Mouse (Mus musculus) kidney, postnatal 0 days (tissue): ENCODE measurements at regions not wholly inside any gene's neighbourhood (a gene's known extent, or its start where the extent isn't known, plus 50 kb on each side); places are given as distances from the start of the nearest gene placed in this dataset.
A peak's percentile ranks its signal among the peaks of the same experiment; 100 is the strongest.

ENCODE experiments used
- ATAC-seq: fragments of 200-750 bp; cut with Nextera tagmentation; replicated peaks from 2 replicates; pipeline ENCODE4 v1.8.0; 2017; ENCODE audit warnings: low read depth, moderate number of reproducible peaks, moderate TSS enrichment, moderate library complexity; ENCODE audit not compliant: low FRiP score
- DNase-seq: peaks from one replicate; pipeline ENCODE4 v3.0.0-alpha.2; 2016; ENCODE audit warnings: low spot score
- H3K27ac ChIP-seq: fragments of 300-500 bp; sonication (generic); 2 replicates; pipeline ENCODE4 v1.5.1; 2014; ENCODE audit warnings: mild to moderate bottlenecking
- H3K27me3 ChIP-seq: fragments of 300-500 bp; sonication (generic); 2 replicates; pipeline ENCODE4 v1.6.1; 2014; ENCODE audit warnings: low read length, mixed read lengths; ENCODE audit not compliant: insufficient read depth
- H3K36me3 ChIP-seq: fragments of 300-500 bp; sonication (generic); 2 replicates; pipeline ENCODE4 v1.6.1; 2014; ENCODE audit warnings: low read length, mixed read lengths; ENCODE audit not compliant: insufficient read depth
- H3K4me1 ChIP-seq: fragments of 300-500 bp; sonication (generic); replicated peaks from 2 replicates; pipeline ENCODE4 v1.6.1; 2014; ENCODE audit warnings: antibody characterized with exemption, low read length, mixed read lengths; ENCODE audit not compliant: insufficient read depth
- H3K4me2 ChIP-seq: fragments of 300-500 bp; sonication (generic); 2 replicates; pipeline ENCODE4 v1.6.1; 2014; ENCODE audit warnings: mild to moderate bottlenecking, low read length, moderate library complexity, mixed read lengths
- H3K4me3 ChIP-seq: fragments of 300-500 bp; sonication (generic); replicated peaks from 2 replicates; pipeline ENCODE4 v1.5.1; 2014; ENCODE audit warnings: low read depth, low read length
- H3K9ac ChIP-seq: fragments of 300-500 bp; sonication (generic); 2 replicates; pipeline ENCODE4 v1.6.1; 2014; ENCODE audit warnings: low read depth, low read length
- H3K9me3 ChIP-seq: fragments of 300-500 bp; sonication (generic); replicated peaks from 2 replicates; pipeline ENCODE4 v1.6.1; 2016; ENCODE audit warnings: low read length, inconsistent platforms, mixed read lengths
- CTCF ChIP-seq: IDR thresholded peaks from 2 replicates; pipeline ENCODE4 v1.5.1; 2016; ENCODE audit warnings: antibody characterized with exemption, low read depth, mild to moderate bottlenecking, moderate library complexity
- WGBS: fragments of 180-500 bp; shearing (Covaris S2); extraction: QIAGEN DNeasy Blood & Tissue Kit; methylation state at CpG from one replicate; pipeline ENCODE4 v1.1.7; 2014; 5-methylcytosine and 5-hydroxymethylcytosine counted together

- Histone ChIP-seq H3K4me2 (no peak overlapping the region), H3K9me3 (no peaks in the 10 kb centered on the region), H3K27me3 (no peaks in the 10 kb centered on the region), H3K4me3 (no peak overlapping the region), H3K36me3 (no peaks in the 10 kb centered on the region), H3K9ac (no peak overlapping the region), H3K4me1 (no peaks in the 10 kb centered on the region), H3K27ac (no peak overlapping the region)
- whole genome bisulfite sequencing = 81% methylated on average over 3 of the region's 3 CpGs
- no peak for TF ChIP-seq CTCF
- DNase-seq (no peak), ATAC-seq (no peak)
Observed at GRCm38 (mm10) chr3:159121626-159122025, 373.6 kb upstream of the Depdc1a start.

GRCm38 (mm10) chr3:159143867-159144266 is 351.4 kb upstream of the Depdc1a start:
- WGBS = 58% methylated on average over 2 of the region's 2 CpGs
- Histone ChIP-seq H3K4me1 (no peaks in the 10 kb centered on the region), H3K27ac (no peak overlapping the region), H3K9me3 (no peaks in the 10 kb centered on the region), H3K27me3 (no peaks in the 10 kb centered on the region), H3K4me2 (no peak overlapping the region), H3K9ac (no peak overlapping the region), H3K4me3 (no peak overlapping the region), H3K36me3 (no peaks in the 10 kb centered on the region)
- no peak for TF ChIP-seq CTCF
- DNase-seq (no peak), ATAC-seq (no peak)

GRCm38 (mm10) chr3:159181504-159181903 is 313.7 kb upstream of the Depdc1a start:
- Histone ChIP-seq H3K27me3 (no peaks in the 10 kb centered on the region), H3K4me3 (no peak overlapping the region), H3K27ac (no peak overlapping the region), H3K9me3 (no peaks in the 10 kb centered on the region), H3K4me1 (no peaks in the 10 kb centered on the region), H3K9ac (no peak overlapping the region), H3K4me2 (no peak overlapping the region), H3K36me3 (no peaks in the 10 kb centered on the region)
- ATAC-seq = no peak
- DNase-seq = no peak
- TF ChIP-seq CTCF = no peak

GRCm38 (mm10) chr3:159193189-159193588 is 302.0 kb upstream of the Depdc1a start:
- TF ChIP-seq CTCF = no peak
- Histone ChIP-seq H3K4me3 (no peak overlapping the region), H3K4me1 (no peaks in the 10 kb centered on the region), H3K4me2 (no peak overlapping the region), H3K9me3 (no peaks in the 10 kb centered on the region), H3K27me3 (no peaks in the 10 kb centered on the region), H3K9ac (no peak overlapping the region), H3K36me3 (no peaks in the 10 kb centered on the region), H3K27ac (no peak overlapping the region)
- peak; percentile 45 for DNase-seq
- ATAC-seq = no peak
